8 mouse cellular contexts compared by ENCODE assay signal in genomic region chr7:140855860-140856784, GRCm38 (mm10). TPM values are rescaled to one million over a fixed set of nuclear protein-coding genes. Genes with fewer than 3 reads are reported as not detected.
A peak's percentile ranks its signal among the peaks of the same experiment; 100 is the strongest.
DNase-seq lines count a peak whose midpoint lies in the region; ATAC-seq lines count a peak whose summit lies in the region.

Gene Gm45785 (minus strand): TSS chr7:140856331.

- no peaks in the 10 kb centered on the region for H3K27me3 ChIP-seq in hindbrain, embryonic 13.5 days

- peak; percentile 90 for DNase-seq in NIH3T3 (ENCODE audit: low read depth)
- peak; percentile 84 to 85 for DNase-seq in cerebellum, postnatal 14 days
- peak; percentile 73 to 78 for DNase-seq in frontal cortex, postnatal 14 days (ENCODE audit: low spot score in 2 of 2)
- DNase-seq in layer of hippocampus, postnatal 25 days (ENCODE audit: extremely low spot score in 1 of 2, low spot score in 1 of 2): peak; percentile 60 to 65
- DNase-seq in lung, postnatal 25 days (ENCODE audit: low spot score): peak; percentile 95
- DNase-seq in retina, embryonic 14.5 days (ENCODE audit: low spot score): peak; percentile 88
- DNase-seq in thymus, postnatal 4 days: peak; percentile 71

- H3K27ac ChIP-seq in hindbrain, embryonic 13.5 days: peak within 1 kb of the TSS; percentile 94

- H3K4me3 ChIP-seq in hindbrain, embryonic 13.5 days: peak within 1 kb of the TSS; percentile 85

- WGBS in hindbrain, embryonic 13.5 days: 2% methylated on average over 51 of the region's 51 CpGs

- peak within 1 kb of the TSS; percentile 98 for H3K4me2 ChIP-seq in hindbrain, embryonic 13.5 days

- H3K9me3 ChIP-seq in hindbrain, embryonic 13.5 days: no peaks in the 10 kb centered on the region

- ATAC-seq in hindbrain, embryonic 13.5 days (ENCODE audit: low FRiP score): peak; percentile 85

- peaks cover 39% of the 10 kb centered on the region for H3K4me1 ChIP-seq in hindbrain, embryonic 13.5 days (replicated peaks)

- H3K9ac ChIP-seq in hindbrain, embryonic 13.5 days: peak within 1 kb of the TSS; percentile 87

- peaks cover 62% of the 10 kb centered on the region for H3K36me3 ChIP-seq in hindbrain, embryonic 13.5 days

RNA-seq across cellular contexts. Expression of gene Gm45785, which starts in this region (rescaled TPM):
- 0.84 TPM in 1 of 2 replicates, not detected in the other for polyA plus RNA-seq in hindbrain, embryonic 13.5 days (2015; fragmentation: Nextera tagmentation; extraction: Ambion mirVana)
- not detected for total RNA-seq in layer of hippocampus, postnatal 25 days (2021)

Comparison
In these comparisons a context has a peak if more than half of its experiments do, and no peak if none do; other contexts are left out.
1. Peak in every context shown above with its lines: DNase-seq, ATAC-seq, H3K4me3 ChIP-seq and H3K27ac ChIP-seq.
2. Peak in ATAC-seq, H3K4me3 ChIP-seq, H3K27ac ChIP-seq, H3K9ac ChIP-seq and H3K4me2 ChIP-seq in hindbrain, embryonic 13.5 days; RNA of the gene not detected or under 1 TPM.
3. Peak in DNase-seq in layer of hippocampus, postnatal 25 days; RNA of the gene not detected or under 1 TPM.